Mouse (Mus musculus) G1E (cell line): Measurements from ENCODE around the gene Fus. TPM values are rescaled to one million over a fixed set of nuclear protein-coding genes. Genes with fewer than 3 reads are reported as not detected.

Source experiments
- ATAC-seq: 2 replicates; pipeline ENCODE4 v1.8.0; 2016; ENCODE audit warnings: mild to moderate bottlenecking; ENCODE audit not compliant: insufficient number of reproducible peaks, poor library complexity, low FRiP score, severe bottlenecking; ENCODE audit errors: extremely low read depth
- DNase-seq: peaks from one replicate; pipeline ENCODE4 v3.0.0; 2012; ENCODE audit warnings: low spot score
- H3K27me3 ChIP-seq: 2 replicates; pipeline ENCODE4 v1.6.1; 2012; ENCODE audit warnings: mild to moderate bottlenecking, low read length, inconsistent platforms; ENCODE audit not compliant: insufficient read depth
- H3K36me3 ChIP-seq: replicated peaks from 2 replicates; pipeline ENCODE3; 2012; ENCODE audit warnings: mild to moderate bottlenecking, inconsistent platforms
- H3K4me1 ChIP-seq: 2 replicates; pipeline ENCODE4 v1.6.1; 2012; ENCODE audit warnings: low read depth, low read length, inconsistent platforms, mixed read lengths; ENCODE audit not compliant: insufficient read depth
- H3K4me3 ChIP-seq: 2 replicates; pipeline ENCODE4 v1.5.1; 2012; ENCODE audit warnings: low read depth, mild to moderate bottlenecking, inconsistent platforms, low read length, moderate library complexity, mixed read lengths
- H3K9me3 ChIP-seq: replicated peaks from 2 replicates; pipeline ENCODE4 v1.6.1; 2012; ENCODE audit warnings: inconsistent platforms
- CTCF ChIP-seq: IDR thresholded peaks from 2 replicates; pipeline ENCODE4 v1.5.1; 2012; ENCODE audit warnings: low read depth, low read length, inconsistent platforms, mixed read lengths
- GATA1 ChIP-seq: IDR thresholded peaks from 2 replicates; pipeline ENCODE4 v1.6.1; 2012; ENCODE audit warnings: borderline replicate concordance, low read length, inconsistent platforms, mixed read lengths
- GATA2 ChIP-seq: IDR thresholded peaks from 2 replicates; pipeline ENCODE4 v1.6.1; 2012; ENCODE audit warnings: low read depth, low read length, inconsistent platforms, borderline replicate concordance
- POLR2AphosphoS5 ChIP-seq: IDR thresholded peaks from 2 replicates; pipeline ENCODE4 v1.6.1; 2012; ENCODE audit warnings: low read depth, low read length, inconsistent platforms; ENCODE audit not compliant: insufficient replicate concordance
- TAL1 ChIP-seq: conservative IDR thresholded peaks from 2 replicates; pipeline ENCODE4 v1.6.1; 2012; ENCODE audit warnings: low read depth, low read length, inconsistent platforms, mixed read lengths
- polyA plus RNA-seq: library from polyadenylated mRNA; stranded (reverse); fragments of >175 nt; gene quantifications from 2 replicates; pipeline ENCODE4 v1.2.3, GENCODE M21; 2012
- total RNA-seq, 2 experiments: library from RNA; stranded (forward) in 1 of 2; stranded (reverse) in 1 of 2; fragments of 200-1000 nt in 1 of 2; fragments of >200 nt in 1 of 2; fragmentation: Nextera tagmentation in 1 of 2; gene quantifications; 2 replicates each; pipeline ENCODE4 v1.2.3; 2014 to 2017

Fus gene
- total and polyA plus RNA-seq, 3 experiments: 45.5 to 604 (median 211) TPM

DNA sequence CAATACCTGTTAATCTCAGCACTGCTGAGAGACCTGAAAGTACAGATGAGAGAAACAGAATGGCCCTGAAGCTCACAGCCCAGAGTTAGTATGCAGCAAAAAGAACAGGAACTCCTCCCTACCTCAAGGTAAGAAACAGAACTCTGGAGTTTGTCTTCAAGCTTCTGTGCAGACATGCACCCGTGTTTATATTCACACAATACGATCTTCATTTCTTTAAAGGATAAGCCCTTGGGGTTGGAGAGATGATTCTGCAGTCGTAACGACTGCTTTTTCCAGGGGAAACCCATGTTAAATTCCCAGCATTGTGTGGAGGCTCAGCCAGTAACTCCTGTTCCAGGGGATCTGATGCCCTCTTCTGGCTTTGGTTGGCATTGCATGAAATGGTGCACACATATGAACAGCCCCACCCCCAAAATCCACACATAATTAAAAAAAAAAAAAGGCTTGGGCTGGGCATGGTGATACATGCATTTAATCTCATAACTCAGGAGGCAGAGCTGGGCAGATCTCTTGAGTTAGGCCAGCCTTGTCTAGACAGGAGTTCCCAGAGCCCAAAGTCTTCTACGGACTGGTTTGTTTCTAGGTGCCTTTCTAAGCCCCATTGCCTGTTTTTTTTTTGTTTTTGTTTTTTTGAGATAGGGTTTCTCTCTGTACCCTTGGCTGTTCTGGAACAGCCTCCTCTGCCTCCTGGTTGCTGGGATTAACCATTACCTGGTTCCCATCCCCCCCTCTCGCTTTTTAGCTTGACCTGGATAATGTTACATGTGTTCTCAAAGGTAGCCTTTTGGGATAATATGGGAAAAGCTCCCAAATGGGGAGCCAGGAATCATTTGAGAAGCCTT, 24.6 kb downstream of the Fus start:
- Histone ChIP-seq H3K4me1 (peaks cover 35% of the 10 kb centered on the region), H3K9me3 (no peaks in the 10 kb centered on the region), H3K4me3 (no peak overlapping the region), H3K36me3 (peaks cover 92% of the 10 kb centered on the region), H3K27me3 (no peaks in the 10 kb centered on the region)
- DNase-seq (no peak), ATAC-seq (peak; percentile 45; the same call in 1 of the 2 replicates)
- no peak for TF ChIP-seq GATA2
- TF ChIP-seq TAL1: no peak
- TF ChIP-seq POLR2AphosphoS5: no peak
- TF ChIP-seq GATA1: no peak
- TF ChIP-seq CTCF: no peak; the same call in 1 of the 2 replicates

DNA sequence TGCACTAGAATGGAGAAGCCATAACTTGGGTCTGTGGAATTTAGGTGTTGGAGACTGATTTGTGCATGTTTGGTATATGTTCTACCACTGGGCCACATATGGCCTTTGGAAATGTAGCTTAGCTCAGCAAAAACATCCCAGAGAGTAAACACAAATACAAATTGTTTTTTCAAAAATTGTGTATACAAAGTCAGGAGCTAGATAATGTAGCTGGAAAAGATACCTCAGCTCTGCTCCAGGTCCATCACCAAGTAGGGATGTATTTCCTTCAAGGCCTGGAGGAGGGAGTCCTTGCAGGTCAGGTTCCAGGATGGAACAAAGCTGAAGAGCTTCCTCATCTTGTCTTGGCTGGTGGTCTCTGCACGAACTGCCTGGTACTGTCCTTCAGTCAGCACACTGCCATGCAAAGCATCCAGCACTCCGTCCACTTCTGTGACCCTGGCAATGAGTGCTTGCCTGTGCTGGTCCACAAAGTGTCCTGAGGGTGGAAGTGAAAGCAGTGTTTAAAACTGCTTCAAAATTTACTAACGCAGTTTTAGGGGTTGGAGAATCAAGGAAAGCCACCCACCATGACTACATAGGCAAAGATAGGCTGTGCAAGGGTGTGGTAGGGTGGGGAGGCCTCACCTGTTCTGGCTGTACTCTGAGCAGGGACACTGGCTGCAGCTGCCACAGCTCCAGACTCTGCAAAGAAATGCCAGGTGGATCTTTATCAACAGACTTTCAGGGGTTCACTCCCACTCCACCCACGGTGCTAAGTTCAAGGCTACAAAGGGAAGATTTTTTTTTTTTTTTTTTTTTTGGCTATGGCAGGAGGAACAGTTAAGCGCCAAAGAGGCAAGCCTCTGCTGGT, 25.5 kb downstream of the Fus start:
- Histone ChIP-seq H3K4me1 (peaks cover 35% of the 10 kb centered on the region), H3K9me3 (no peaks in the 10 kb centered on the region), H3K36me3 (peaks cover 91% of the 10 kb centered on the region), H3K27me3 (no peaks in the 10 kb centered on the region), H3K4me3 (no peak overlapping the region)
- no peak for DNase-seq
- ATAC-seq: 0 out of 2 replicates have a peak, but pooled peaks have one; percentile 11
- TF ChIP-seq GATA1 (no peak), CTCF (no peak), POLR2AphosphoS5 (0 out of 2 replicates have a peak, but pooled peaks have one; percentile 46)

DNA sequence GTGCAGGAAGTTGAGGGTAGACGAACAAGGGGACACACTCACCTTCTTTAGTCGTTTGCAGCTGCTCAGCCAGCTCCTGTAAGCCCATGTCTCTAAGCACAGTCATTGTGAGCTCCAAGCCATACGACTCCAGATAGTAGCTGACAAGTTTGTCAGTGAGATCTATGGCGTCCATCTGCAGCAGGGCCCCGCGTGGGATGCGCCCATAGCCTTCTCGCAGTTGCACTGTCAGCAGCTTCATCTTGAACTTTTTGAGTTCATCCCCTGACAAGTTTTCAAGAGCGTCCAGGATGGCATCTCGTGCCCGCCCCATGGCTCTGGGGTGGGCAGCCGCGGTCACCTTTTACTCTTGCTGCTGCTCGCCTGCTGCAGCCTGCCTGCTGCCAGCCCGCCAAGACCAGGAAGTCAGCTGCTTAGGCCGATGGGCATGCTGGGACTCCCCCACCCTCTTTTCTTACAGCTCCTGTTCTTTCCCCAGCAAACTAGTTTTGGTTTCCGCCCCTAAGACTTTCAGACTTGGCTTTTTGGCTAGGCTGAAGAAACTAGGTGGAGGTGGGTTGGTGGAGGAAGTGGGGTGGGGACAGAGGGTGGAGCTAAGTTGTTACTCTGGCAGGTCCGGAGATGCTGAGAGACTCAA, 26.2 kb downstream of the Fus start, which contains the start of gene Pycard:
Gene Pycard (minus strand): TSS at position 527 of the 637 bp plus-strand sequence.
- DNase-seq (peak; percentile 23), ATAC-seq (no peak)
- H3K27me3 ChIP-seq: no peaks in the 10 kb centered on the region
- H3K36me3 ChIP-seq: peaks cover 89% of the 10 kb centered on the region
- TF ChIP-seq TAL1: no peak
- no peak for TF ChIP-seq GATA2
- no peak for TF ChIP-seq POLR2AphosphoS5
- no peak for TF ChIP-seq CTCF
- no peak for TF ChIP-seq GATA1
- H3K4me3 ChIP-seq: peak within 1 kb of the TSS; percentile 8; the same call in 1 of the 2 replicates
- H3K9me3 ChIP-seq: no peaks in the 10 kb centered on the region
- H3K4me1 ChIP-seq: peaks cover 33% of the 10 kb centered on the region

DNA sequence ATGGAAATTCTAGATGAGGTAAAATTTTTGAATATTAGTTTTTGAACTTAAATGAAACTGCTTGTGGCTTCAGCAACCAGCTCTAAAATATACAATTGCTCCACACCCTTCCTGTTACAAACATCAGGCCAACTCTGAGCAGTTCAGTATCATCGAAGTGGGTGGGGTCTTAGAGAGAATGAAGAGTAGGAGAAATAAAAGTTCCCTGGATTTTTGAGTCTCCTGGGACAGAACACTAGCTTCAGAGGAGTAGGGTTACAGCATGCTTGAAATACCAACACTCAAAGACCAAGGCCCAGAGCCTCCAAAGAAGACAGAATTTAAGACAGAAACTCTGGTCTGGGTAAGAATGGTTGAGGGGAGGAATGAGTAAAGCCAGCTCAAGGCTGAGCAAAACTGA, 32.2 kb downstream of the Fus start:
- DNase-seq: no peak
- H3K4me3 ChIP-seq: no peak overlapping the region
- peaks cover 3% of the 10 kb centered on the region; the same call in 1 of the 2 replicates for H3K4me1 ChIP-seq
- no peak for ATAC-seq
- H3K9me3 ChIP-seq: no peaks in the 10 kb centered on the region
- H3K27me3 ChIP-seq: peaks cover 7% of the 10 kb centered on the region
- H3K36me3 ChIP-seq: peaks cover 31% of the 10 kb centered on the region
- no peak for TF ChIP-seq CTCF
- TF ChIP-seq POLR2AphosphoS5: no peak
- TF ChIP-seq GATA1: no peak
- TF ChIP-seq GATA2: no peak
- no peak for TF ChIP-seq TAL1

DNA sequence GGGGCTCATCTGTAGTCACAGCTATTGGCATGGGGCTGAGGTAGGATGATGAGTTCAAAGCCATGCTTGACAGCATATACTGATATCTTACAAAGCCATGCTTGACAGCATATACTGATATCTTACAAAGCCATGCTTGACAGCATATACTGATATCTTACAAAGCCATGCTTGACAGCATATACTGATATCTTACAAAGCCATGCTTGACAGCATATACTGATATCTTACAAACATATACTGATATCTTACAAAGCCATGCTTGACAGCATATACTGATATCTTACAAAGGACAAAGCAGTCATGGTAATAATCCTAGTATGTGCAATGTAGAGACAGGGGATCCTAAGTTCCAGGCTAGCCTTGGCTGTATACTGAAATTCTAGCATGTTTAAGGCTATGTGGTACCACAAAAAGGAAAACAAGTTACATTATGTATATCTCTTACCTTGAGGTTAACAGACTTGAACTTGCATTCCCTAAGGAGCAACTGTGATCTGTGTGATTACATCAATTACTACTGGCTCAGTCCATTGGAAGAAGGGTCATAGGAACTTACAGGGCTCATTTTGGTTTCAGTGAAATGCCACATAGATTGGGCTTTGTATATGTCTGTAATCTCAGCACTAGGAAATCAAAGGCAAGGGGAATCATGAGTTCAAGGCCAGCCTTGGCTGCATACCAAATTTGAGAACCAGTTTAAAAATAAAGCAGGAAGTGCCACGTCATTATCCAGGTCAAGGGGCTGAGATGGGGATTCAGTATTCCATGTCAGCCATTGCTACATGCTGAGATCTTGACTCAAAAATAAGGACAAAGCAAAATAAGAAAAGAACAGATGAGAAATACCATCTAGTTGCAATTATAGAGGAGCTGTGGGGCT, 33.1 kb downstream of the Fus start:
- ATAC-seq (no peak), DNase-seq (no peak)
- TF ChIP-seq CTCF (no peak), TAL1 (no peak), GATA2 (no peak), GATA1 (no peak), POLR2AphosphoS5 (no peak)
- H3K4me3 ChIP-seq: no peak overlapping the region
- no peaks in the 10 kb centered on the region for H3K9me3 ChIP-seq
- no peaks in the 10 kb centered on the region; the same call in 1 of the 2 replicates for H3K4me1 ChIP-seq
- H3K27me3 ChIP-seq: peaks cover 15% of the 10 kb centered on the region
- H3K36me3 ChIP-seq: peaks cover 23% of the 10 kb centered on the region
